Mouse (Mus musculus) kidney, embryonic 16.5 days (tissue): Measurements from ENCODE around the gene Defb47. TPM values are rescaled to one million over a fixed set of nuclear protein-coding genes. Genes with fewer than 3 reads are reported as not detected.

ENCODE experiments used
- ATAC-seq: fragments of 200-750 bp; cut with Nextera tagmentation; 2 replicates; pipeline ENCODE4 v1.8.0; 2017; ENCODE audit warnings: moderate TSS enrichment; ENCODE audit not compliant: low FRiP score, low TSS enrichment
- H3K27ac ChIP-seq: fragments of 300-500 bp; sonication (generic); 2 replicates; pipeline ENCODE4 v1.5.1; 2014; ENCODE audit warnings: low read length
- H3K27me3 ChIP-seq: fragments of 300-500 bp; sonication (generic); 2 replicates; pipeline ENCODE4 v1.6.1; 2014; ENCODE audit warnings: low read length, control low read depth, mixed read lengths; ENCODE audit not compliant: insufficient read depth
- H3K36me3 ChIP-seq: fragments of 300-500 bp; sonication (generic); 2 replicates; pipeline ENCODE4 v1.6.1; 2014; ENCODE audit warnings: low read length, control low read depth, mixed read lengths; ENCODE audit not compliant: insufficient read depth
- H3K4me1 ChIP-seq: fragments of 300-500 bp; sonication (generic); 2 replicates; pipeline ENCODE4 v1.6.1; 2014; ENCODE audit warnings: low read length, control low read depth, mixed read lengths; ENCODE audit not compliant: insufficient read depth
- H3K4me2 ChIP-seq: fragments of 300-500 bp; sonication (generic); replicated peaks from 2 replicates; pipeline ENCODE4 v1.6.1; 2014; ENCODE audit warnings: low read depth, low read length
- H3K4me3 ChIP-seq: fragments of 300-500 bp; sonication (generic); 2 replicates; pipeline ENCODE4 v1.5.1; 2014; ENCODE audit warnings: mild to moderate bottlenecking, low read length
- H3K9ac ChIP-seq: fragments of 300-500 bp; sonication (generic); replicated peaks from 2 replicates; pipeline ENCODE4 v1.6.1; 2014; ENCODE audit warnings: low read length
- H3K9me3 ChIP-seq: fragments of 300-500 bp; sonication (generic); 2 replicates; pipeline ENCODE4 v1.6.1; 2016; ENCODE audit warnings: low read length, control low read depth
- WGBS: fragments of 180-500 bp; shearing (Covaris S2); extraction: QIAGEN DNeasy Blood & Tissue Kit; methylation state at CpG from one replicate; pipeline ENCODE4 v1.1.7; 2014; 5-methylcytosine and 5-hydroxymethylcytosine counted together
- polyA plus RNA-seq: library from polyadenylated mRNA; unstranded; fragments of >200 nt; fragmentation: Nextera tagmentation; extraction: Ambion mirVana; gene quantifications from 2 replicates; pipeline ENCODE4 v1.2.1, GENCODE M21; 2015

The Defb47 gene
- polyA plus RNA-seq: not detected in 2 replicates

DNA sequence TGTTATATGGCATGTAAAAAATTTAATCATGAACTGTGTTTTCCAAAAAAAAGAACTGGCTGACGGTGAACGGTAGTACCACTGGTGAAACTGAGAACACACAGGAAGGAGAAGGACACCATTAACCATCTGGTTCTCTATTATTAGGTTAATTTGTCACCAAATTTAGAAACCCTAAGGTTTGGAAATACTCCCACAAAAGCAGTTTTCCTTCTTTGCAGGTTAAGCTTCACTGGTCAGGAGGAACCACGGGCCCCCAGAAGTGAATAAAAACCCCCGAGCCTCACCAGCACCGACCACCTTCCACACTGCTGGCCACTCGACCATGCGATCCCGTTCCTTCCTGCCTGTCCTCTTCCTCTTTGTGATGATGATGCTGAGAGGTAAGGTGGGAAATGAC, at the start of gene Defb47:
Gene Defb47, plus strand, starts transcription at position 301 of the 400 bp plus-strand sequence.
- H3K27ac ChIP-seq: no peak within 1 kb of the TSS
- no peak for ATAC-seq

DNA sequence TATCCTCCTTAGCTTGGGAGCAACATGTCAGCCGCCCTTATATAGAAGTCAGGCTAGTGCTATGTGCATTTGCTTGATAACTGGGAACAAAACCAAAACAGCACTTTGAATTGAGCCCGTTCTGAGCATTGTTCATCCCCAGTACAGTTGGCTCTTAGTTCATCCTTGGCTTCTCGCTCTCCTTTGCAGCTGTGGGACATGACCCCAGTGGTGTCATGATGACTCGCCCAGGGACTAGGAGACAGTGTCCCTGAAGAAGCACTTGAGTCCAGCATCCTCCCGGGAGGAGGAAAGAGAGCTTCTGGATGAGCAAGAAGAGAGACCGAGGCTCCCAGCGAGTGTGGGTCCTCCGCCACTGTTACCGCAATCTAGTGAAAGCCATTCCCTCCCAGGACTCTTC, 41.8 kb upstream of the Defb47 start:
- no peak for ATAC-seq
- no peak overlapping the region for H3K27ac ChIP-seq
- H3K4me2 ChIP-seq: no peak overlapping the region
- no peaks in the 10 kb centered on the region for H3K9me3 ChIP-seq
- no peaks in the 10 kb centered on the region for H3K27me3 ChIP-seq
- H3K36me3 ChIP-seq: peaks cover 19% of the 10 kb centered on the region
- H3K4me3 ChIP-seq: no peak overlapping the region
- no peak overlapping the region for H3K9ac ChIP-seq
- WGBS: 91% methylated on average over 9 of the region's 9 CpGs
- H3K4me1 ChIP-seq: no peaks in the 10 kb centered on the region

More for the DNA sequence above, at the start of gene Defb47:
- Histone ChIP-seq H3K4me2 (no peak within 1 kb of the TSS), H3K9ac (no peak within 1 kb of the TSS), H3K4me1 (0 out of 2 replicates have a peak, but pooled peaks cover 6% of the 10 kb centered on the region), H3K4me3 (no peak within 1 kb of the TSS), H3K27me3 (no peaks in the 10 kb centered on the region), H3K9me3 (no peaks in the 10 kb centered on the region), H3K36me3 (no peaks in the 10 kb centered on the region)
- 58% methylated on average over 8 of the region's 8 CpGs for WGBS

DNA sequence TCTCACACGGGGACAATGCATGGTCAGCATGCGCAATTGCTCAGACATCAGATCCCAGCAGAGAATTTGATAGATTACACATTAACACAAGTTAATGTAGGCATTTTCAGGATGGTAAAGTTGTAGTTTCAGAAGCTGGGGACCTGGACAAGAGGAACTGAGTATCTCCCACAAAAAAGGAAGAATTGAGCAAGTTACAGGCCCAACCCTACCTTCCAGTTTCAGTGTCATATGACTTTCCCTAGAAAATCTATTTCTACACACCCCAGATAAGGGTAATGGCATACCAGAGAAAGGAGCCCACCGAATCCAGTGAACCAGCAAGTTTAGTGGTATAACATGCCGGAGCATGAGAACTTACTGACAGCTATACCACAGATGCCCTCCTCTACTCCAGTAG, 34.2 kb upstream of the Defb47 start:
- Histone ChIP-seq H3K4me1 (peaks cover 13% of the 10 kb centered on the region; the same call in 1 of the 2 replicates), H3K9ac (no peak overlapping the region), H3K4me3 (no peak overlapping the region), H3K27me3 (no peaks in the 10 kb centered on the region), H3K27ac (no peak overlapping the region), H3K4me2 (no peak overlapping the region), H3K9me3 (no peaks in the 10 kb centered on the region), H3K36me3 (0 out of 2 replicates have a peak, but pooled peaks cover 8% of the 10 kb centered on the region)
- no peak for ATAC-seq
- WGBS: 73% methylated on average over 4 of the region's 4 CpGs

DNA sequence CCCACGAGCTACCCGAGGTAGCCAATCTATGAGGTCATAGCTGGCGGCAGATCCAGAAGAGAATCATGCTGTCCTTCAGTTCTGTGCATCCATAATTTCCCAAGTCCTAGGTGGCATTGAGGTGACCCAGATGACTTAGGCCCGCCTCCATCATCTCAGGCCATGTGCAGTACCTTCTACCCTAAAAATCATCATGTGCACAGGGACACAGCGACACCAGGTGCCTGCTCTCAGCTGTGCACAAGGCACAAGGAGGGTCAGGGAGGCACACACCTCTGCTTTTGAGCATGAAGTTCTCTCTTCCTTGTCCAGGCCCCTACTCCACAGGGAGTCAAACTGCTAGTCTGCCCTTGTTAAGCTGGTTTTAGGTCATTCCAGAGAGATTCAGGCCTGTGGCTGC, 32.5 kb upstream of the Defb47 start:
- peak; percentile 14; the same call in 1 of the 2 replicates for ATAC-seq
- H3K9ac ChIP-seq: no peak overlapping the region
- H3K4me1 ChIP-seq: peaks cover 13% of the 10 kb centered on the region; the same call in 1 of the 2 replicates
- no peaks in the 10 kb centered on the region for H3K36me3 ChIP-seq
- H3K4me2 ChIP-seq: peak overlapping the region; percentile 52
- WGBS: 88% methylated on average over 5 of the region's 5 CpGs
- H3K9me3 ChIP-seq: no peaks in the 10 kb centered on the region
- H3K4me3 ChIP-seq: no peak overlapping the region
- H3K27me3 ChIP-seq: no peaks in the 10 kb centered on the region
- no peak overlapping the region for H3K27ac ChIP-seq

DNA sequence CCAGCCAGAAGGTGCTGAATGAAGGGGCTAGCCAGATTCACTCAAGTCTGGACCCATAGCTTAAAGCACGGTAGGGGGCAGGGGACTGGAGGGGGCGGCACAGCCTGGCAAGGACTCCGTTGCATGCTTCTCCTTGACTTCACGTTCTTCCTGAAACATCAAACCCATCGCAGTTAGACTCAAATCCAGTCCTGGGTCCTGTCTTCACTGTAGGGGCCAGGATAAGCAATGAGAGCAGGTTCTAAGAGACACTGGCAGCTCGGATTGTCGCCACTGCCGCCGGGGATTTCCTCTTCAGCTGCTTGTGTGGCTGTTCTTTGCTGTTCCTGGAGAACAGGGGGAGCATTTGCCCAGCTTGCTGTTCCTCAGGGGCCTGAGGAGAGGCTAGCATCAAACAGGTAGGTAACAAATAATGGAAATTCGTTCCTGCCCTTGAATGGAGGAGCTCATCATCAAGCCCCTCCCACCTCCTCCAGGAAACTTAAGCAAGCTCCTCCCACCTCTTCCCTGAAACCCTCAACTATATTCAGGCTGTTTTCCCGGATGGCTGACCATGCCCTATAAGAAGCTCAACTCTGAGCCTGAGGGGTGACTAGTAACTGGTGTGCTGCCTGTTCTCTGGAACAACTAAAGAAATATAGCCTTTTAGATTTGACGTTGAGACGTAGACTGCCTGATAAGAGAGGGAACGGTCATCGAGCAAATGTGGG, 31.9 kb upstream of the Defb47 start:
- ATAC-seq: peak; percentile 86
- H3K9ac ChIP-seq: peak overlapping the region; percentile 31
- 11% methylated on average over 15 of the region's 15 CpGs for WGBS

DNA sequence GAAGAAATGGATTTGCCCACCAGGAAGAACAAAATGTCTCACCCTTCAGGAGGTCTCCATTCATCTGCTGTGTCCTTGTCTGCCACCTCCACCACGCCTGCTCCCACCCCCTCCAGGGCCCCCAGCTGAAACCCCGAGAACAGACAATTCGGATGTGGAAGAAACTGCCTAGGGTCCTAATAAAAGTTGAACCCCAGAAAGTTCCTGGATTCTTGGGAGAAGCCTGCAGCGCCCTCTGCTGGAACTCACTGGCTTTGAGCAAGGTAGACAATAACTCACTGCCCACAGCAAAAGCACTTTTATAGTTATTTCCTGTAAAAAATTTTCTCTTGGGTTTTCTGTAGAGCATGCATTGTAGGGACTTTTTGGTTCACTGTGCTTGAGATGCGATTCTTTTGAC, 22.8 kb upstream of the Defb47 start:
- Histone ChIP-seq H3K4me3 (no peak overlapping the region), H3K4me1 (no peaks in the 10 kb centered on the region), H3K27ac (no peak overlapping the region), H3K9me3 (no peaks in the 10 kb centered on the region), H3K4me2 (no peak overlapping the region), H3K27me3 (no peaks in the 10 kb centered on the region), H3K9ac (no peak overlapping the region), H3K36me3 (no peaks in the 10 kb centered on the region)
- 13% methylated on average over 5 of the region's 5 CpGs for WGBS
- no peak for ATAC-seq

More for the DNA sequence above, 31.9 kb upstream of the Defb47 start:
- Histone ChIP-seq H3K4me2 (peak overlapping the region; percentile 52), H3K36me3 (no peaks in the 10 kb centered on the region), H3K9me3 (no peaks in the 10 kb centered on the region), H3K4me1 (peaks cover 13% of the 10 kb centered on the region; the same call in 1 of the 2 replicates), H3K27me3 (no peaks in the 10 kb centered on the region), H3K27ac (peak overlapping the region; percentile 71), H3K4me3 (peak overlapping the region; percentile 39)

DNA sequence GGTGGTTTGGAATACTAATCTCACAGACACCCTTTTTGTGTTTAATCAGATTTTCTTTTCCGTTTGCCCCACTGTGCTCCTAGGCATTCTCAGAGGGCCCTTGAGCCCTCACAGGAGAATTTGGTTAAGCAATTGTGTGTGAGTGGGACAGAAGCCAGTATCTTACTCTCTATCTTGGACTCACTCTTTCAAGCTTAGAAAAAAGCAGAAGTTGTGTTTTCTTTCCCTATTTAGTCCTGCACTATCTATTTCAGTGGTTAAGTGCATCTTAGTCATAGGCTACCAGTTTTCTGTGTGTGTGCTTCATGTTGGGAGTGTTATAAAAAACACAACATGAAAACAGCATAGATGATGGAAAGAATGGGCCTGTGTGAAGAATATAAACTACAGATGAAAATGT, 18.1 kb upstream of the Defb47 start:
- Histone ChIP-seq H3K36me3 (no peaks in the 10 kb centered on the region), H3K4me2 (no peak overlapping the region), H3K27me3 (no peaks in the 10 kb centered on the region), H3K9ac (no peak overlapping the region), H3K4me3 (no peak overlapping the region), H3K9me3 (no peaks in the 10 kb centered on the region), H3K27ac (no peak overlapping the region), H3K4me1 (no peaks in the 10 kb centered on the region)
- WGBS: 90% methylated on average over 1 of the region's 1 CpGs
- ATAC-seq: no peak

DNA sequence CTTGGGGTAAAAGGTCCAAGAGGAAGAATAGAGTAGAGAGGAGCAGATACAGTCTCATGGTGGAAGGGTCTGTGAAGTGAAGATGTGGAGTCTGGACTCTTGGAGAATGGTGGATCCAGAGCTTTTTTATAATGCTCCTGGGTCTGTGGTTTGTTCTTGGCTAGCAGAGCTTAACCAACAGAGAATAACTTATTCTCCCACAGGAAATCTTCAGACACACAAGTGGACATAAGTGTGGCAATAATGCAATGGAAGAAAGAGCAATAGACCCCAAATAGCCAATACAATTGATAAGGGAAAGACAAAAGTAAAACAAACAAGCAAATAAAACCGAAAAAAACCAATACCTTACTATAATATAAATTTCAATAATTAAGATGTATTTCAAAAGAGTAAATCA, 13.5 kb upstream of the Defb47 start, which contains the start of gene Defb48:
Gene Defb48, minus strand, starts transcription at position 101 of the 400 bp plus-strand sequence.
- ATAC-seq: no peak
- Histone ChIP-seq H3K27ac (no peak within 1 kb of the TSS), H3K27me3 (no peaks in the 10 kb centered on the region), H3K36me3 (no peaks in the 10 kb centered on the region), H3K9me3 (no peaks in the 10 kb centered on the region), H3K4me2 (no peak within 1 kb of the TSS), H3K4me3 (no peak within 1 kb of the TSS), H3K4me1 (no peaks in the 10 kb centered on the region), H3K9ac (no peak within 1 kb of the TSS)
- WGBS: 68% methylated on average over 1 of the region's 1 CpGs

DNA sequence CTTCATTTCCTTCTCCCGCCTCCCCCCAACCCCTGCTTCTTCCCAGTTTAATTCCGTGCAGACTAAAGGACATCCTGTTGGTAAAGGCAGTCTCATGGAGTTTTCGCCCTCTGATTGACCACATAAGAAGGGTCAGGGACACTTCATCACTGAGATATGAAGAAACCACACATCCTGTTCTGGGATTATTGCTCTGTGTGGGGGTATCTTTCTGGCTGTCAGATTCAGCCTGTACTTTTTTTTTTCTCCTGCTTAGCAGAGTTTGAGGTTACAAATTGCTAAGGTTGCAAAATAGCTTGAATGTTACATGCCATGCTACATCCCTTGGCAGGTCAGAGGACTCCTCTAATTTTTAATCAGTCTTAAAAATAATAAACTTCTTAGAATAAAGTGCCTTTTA, 6.6 kb upstream of the Defb47 start:
- no peak for ATAC-seq
- no peaks in the 10 kb centered on the region for H3K9me3 ChIP-seq
- no peaks in the 10 kb centered on the region for H3K27me3 ChIP-seq
- H3K4me1 ChIP-seq: no peaks in the 10 kb centered on the region
- no peak overlapping the region for H3K27ac ChIP-seq
- no peak overlapping the region for H3K4me3 ChIP-seq
- WGBS: 53% methylated on average over 3 of the region's 3 CpGs
- H3K36me3 ChIP-seq: no peaks in the 10 kb centered on the region
- no peak overlapping the region for H3K4me2 ChIP-seq
- no peak overlapping the region for H3K9ac ChIP-seq

DNA sequence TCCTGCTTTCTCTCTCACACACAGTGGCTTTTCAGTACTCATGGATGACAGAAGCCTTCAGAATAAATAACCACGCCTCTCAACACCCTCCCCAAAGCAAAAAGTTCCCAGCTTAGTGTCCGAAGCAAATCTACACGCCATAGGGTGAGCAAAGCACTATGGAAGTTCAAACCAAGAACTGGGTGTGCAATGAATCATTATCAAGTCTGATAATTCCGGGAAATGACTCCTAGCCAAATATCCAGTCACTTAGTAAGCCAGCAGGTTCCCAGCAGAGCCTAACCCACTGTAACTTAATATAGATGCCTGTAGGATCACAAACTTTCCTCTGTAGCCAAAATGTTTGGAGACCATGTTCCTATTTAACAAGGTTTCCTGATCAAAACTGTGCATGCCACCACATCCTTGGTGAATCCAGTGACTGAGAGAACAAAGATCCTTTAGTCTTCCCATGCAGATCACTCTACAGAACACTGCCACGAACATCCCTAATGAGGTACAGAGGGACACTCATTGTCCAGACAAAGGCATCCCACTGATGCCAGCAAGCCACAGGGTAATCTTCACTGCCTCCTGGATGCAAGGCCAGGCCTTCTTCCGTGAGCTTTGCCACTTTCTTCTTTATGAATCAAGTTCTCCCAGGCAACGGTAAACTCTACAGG, 5.9 kb upstream of the Defb47 start:
- Histone ChIP-seq H3K4me3 (no peak overlapping the region), H3K36me3 (no peaks in the 10 kb centered on the region), H3K4me1 (no peaks in the 10 kb centered on the region), H3K27ac (no peak overlapping the region), H3K4me2 (no peak overlapping the region), H3K9ac (no peak overlapping the region), H3K27me3 (no peaks in the 10 kb centered on the region), H3K9me3 (no peaks in the 10 kb centered on the region)
- ATAC-seq: no peak
- WGBS: 81% methylated on average over 7 of the region's 7 CpGs
